Mouse (Mus musculus): Measurements from ENCODE around the gene Nt5c2. TPM values are rescaled to one million over a fixed set of nuclear protein-coding genes. Genes with fewer than 3 reads are reported as not detected.
"Not testable (repeated sequence)": the region's sequence is repeated elsewhere in the genome, so short reads cannot be mapped to it uniquely, and the experiment has no call there.

Nt5c2 gene
- total RNA-seq, 2 experiments from 2014 or later: 69.8 to 84.2 TPM

DNA sequence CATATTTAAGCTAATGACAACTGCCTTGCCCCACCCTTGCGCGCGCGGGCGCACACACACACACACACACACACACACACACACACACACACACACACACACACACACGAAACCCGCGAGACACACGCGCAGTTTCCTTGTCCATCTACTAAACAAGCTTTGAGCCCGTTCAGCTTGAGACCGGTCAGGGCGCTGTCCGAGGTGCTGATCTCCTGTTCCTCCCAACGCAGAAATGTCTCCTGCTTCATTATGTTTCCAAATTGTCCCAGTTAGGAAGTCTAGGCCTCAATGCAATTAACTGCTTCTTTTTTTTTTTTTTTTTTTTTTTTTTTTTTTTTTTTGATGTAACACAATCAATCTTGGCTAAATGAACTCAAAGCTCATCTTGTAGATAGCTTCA, 1.5 kb upstream of the Nt5c2 start:
- no peak for DNase-seq

DNA sequence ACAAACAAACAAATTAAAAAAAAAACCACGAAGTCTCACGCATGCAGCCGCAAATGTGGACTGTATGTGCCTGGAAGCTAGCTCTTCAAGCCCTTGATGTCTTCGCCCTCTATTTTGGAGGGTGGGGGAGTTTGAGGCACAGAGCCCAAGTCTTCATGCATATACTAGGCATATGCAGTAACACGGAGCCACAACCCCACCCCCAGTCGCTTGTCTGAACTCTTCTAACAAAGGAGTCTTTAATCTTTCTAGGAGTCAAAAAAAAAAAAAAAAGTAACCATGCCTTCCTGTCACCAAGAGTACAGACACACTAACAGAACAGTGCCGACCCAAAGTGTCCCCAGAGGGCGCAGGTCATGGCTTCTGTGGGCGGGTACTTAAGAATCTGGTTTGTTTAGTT, 1.0 kb upstream of the Nt5c2 start:
- no peak for DNase-seq

DNA sequence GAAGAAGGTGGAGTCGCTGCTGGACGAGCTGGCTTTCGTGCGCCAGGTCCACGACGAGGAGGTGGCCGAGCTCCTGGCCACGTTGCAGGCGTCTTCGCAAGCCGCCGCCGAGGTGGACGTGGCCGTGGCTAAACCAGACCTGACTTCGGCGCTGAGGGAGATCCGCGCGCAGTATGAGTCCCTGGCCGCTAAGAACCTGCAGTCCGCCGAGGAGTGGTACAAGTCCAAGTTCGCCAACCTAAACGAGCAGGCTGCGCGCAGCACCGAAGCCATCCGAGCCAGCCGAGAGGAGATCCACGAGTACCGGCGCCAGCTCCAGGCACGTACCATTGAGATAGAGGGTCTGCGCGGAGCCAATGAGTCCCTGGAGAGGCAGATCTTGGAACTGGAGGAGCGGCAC, 443 bp upstream of the Nt5c2 start:
- DNase-seq: no peak

DNA sequence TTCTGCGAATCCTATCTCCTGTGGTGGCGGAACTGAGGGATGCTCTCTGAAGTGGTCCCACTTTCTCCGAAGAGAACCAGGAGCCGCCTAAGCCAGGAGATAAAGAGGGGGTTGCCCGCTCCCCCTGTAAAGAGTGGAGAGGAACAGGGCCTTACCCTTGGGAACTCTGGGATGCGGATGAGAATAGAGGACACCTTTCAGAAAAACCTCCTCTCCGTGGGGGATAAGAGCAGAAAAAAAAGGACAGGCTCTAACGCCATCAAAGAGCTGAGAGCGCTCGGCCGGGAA, 850 bp downstream of the Nt5c2 start:
- no peak for DNase-seq

DNA sequence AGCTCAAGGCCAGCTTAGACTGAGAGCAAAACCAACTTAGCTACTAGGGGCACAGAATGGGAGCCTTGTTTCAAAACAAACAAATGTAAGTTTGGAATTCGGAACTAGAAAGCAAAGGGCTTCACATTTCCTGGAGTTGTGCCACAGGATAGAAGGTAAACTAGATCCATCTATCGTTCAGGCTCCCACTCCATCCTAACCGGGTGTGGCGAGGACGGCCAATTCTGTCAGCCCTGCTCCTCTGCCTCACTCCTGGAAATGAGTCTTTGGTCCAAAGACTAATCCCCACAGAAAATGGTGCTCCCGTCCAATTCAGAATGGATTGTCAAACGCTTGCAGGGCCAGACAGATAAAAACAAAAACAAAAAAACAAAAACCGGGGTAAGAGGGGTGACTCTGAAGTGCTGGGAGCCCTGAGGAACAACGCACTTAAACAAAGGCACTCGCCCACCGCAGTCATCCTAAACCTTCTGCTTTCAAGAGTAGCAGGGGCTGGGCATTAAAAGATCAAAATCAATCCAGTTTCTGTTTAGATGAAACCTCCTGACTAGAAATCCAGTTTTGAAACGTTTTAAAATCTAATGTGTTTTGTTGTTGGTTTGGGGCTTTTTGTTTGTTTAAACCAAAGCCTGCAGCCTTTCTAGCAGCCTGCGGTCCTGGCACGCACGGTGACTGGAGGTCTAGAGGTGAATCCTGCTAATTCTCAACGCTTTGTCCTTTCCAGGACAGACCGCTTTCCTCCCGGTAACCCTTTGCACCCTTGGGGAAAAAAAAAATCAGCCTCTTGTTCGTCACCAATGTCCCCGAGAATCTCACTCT, 1.4 kb downstream of the Nt5c2 start:
- no peak for DNase-seq

DNA sequence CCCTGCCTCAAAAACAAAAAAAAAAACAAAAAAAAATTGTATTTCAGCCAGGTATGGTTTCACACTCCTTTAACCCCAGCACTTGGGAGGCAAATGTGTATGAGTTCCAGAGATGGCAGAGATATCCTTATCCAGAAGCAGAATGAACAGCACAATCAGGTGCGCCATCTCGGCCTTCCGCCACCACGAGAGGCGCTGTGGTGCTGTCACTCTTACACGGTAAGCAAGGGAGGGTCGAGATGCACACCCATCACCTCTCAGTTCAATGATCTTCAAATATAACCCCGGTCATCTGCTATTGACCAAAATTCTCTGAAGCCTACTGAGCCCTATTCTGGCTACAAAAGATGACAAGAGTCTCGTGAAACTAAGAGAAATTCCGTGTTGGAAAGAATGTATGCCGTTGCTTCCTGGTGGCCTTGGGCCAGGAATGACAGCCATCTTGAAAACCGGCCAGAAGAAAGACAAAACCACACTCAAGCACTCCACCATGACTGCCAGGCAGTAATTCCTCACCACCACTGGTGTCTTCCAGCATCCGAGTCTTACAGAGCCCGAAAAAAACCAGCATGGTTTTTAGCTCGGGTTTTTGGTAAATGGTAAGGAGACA, 2.3 kb downstream of the Nt5c2 start:
- no peak for DNase-seq

DNA sequence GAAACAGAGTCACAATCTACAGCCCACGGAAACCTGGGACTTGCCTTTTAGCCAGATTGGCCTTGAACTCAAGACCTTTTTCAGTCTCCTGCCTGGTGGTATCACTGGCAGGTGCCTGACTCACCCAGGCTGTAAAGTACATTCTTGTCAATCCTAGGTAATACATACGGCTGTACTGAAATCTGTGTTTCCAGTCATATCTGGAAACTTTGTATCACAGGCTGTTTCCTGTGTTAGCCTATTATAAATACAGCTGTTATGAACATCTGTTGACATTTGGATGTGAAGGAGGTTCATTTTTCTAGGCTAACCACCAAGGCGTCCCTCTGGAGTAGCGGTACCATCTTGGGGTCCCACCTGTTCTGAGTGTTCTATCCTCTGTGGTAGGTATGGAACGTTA, 5.0 kb downstream of the Nt5c2 start:
- DNase-seq: no peak

DNA sequence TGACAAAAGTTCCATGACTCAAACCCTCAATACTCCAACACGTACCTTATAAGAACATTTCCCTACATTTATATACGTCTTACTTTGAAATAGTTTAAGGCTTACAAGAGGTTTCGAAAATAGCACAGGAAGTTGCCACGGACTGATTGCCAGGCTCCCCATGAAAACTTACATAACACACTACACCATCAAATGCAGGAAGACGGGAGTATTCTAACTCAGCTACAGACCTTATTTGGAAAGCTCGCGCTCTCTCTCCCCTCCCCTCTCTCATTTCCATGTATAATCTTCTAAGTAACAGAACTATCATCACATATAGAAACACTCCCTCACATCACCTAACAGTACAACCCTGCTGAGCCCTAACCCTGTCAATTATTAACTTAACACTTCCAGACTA, 5.5 kb downstream of the Nt5c2 start:
- no peak for DNase-seq

DNA sequence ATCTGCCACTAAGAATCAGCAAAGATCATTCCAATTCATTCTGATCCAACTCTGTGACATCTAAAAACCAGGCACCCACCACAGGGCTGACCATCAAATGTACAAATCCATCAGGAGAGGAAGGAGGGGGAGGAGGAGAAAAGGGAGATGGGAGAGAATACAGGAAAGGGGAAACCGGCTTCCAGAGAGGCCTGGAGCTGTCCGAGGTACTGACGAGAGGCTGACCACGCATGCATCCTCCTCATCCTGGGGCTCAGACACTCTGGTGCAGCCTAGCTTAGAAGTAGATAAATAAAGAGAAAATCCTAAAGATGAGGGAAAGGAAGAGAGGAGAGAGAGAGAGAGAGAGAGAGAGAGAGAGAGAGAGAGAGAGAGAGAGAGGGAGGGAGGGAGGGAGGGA, 8.6 kb downstream of the Nt5c2 start:
- no peak for DNase-seq

DNA sequence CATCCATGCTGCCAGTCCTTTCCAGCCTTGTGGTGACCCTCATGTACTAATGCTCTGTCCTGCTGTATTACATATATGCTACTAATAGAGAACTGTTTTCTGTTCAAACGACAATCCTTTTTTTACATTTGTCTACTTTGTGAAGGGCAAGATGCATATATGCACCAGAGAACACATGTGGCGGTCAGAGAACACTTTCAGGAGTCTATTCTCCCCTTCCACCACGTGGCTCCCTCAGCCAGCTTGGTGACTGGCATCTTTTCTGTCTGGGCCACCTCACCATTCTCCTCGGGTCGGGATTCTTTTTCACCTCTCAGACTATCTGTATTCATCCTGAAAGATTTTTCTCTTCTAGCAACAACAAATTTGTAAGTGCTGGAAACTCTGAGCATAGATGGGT, 9.1 kb downstream of the Nt5c2 start:
- no peak for DNase-seq

DNA sequence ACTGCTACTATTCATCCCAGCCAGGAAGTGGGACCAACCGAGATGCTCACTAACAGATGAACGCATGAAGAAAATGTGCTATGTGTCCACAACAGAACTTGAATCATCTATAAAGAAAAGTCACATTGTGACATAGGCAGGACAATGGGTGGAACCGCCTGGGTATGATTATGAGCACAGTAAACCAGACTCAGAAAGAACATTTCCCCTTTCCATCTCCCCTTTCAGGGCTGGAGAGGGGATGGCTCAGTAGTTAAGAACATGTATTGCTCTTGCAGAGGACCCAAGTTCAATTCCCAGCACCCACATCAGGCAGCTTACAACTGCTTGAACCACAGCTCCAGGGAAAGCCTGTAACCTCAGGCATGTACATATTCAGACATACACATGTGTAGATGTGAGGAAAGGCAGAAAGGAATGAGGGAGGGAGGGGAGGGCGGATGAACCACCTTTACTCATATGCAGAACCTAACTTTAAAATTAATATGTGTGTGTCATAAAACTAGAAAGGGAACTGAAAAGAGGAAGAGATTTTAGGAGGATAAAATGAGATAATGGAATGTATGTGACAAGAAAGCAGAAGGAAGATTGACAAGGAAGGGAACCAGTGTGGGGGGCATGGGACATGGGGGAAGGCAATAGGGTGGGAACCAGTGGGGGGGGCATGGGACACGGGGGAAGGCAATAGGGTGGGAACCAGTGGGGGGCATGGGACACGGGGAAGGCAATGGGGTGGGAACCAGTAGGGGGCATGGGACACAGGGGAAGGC, 11.0 kb downstream of the Nt5c2 start:
- DNase-seq: no peak

DNA sequence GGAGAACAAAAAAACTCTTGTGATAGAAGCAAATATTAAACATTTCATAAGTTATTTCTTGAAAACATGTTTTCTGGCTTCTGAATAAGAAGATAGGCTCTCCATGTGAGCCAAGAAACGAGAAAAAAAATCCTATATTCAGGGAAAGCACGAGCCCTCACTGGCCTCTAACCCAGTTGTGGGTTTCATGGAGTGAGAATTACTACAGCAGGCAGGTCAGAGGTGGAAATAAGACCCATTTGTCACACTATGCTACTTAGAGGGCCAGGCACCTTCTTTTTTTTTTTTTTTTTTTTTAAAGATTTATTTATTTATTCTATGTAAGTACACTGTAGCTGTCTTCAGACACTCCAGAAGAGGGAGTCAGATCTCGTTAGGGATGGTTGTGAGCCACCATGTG, 14.6 kb downstream of the Nt5c2 start:
- not testable (repeated sequence) for DNase-seq

DNA sequence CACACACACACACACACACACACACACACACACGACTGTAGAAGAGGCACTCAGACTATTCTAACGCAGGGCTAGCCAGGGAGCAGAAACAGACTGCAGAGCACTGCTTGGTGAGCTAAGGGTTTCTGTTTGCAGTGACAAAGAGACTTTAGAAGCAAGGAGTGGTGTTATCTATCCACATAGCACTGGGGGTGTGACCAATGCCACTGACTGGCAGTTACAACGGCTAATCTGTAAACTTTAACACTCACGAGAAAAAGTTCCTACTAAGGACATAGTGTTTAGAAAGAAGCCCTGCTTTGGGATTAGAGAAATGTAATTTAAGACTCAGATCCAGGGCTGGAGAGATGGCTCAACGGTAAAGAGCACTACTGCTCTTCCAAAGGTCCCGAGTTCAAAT, 15.2 kb downstream of the Nt5c2 start:
- no peak for DNase-seq

DNA sequence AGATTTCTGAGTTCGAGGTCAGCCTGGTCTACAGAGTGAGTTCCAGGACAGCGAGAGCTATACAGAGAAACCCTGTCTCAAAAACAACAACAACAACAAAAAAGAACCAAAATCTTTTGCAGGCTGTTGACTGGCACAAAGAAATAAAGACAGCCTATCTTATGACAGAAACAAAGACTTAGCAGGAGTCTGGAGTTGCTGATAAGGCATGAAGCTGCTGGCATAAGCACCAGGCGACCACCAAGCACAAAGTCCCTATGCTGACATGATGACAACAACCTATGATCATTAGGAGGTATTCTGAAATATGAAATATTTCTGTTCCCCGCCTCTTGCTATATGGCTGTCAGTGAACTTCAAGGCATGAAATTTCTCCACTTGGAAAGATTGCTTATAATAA, 16.0 kb downstream of the Nt5c2 start:
- no peak for DNase-seq

DNA sequence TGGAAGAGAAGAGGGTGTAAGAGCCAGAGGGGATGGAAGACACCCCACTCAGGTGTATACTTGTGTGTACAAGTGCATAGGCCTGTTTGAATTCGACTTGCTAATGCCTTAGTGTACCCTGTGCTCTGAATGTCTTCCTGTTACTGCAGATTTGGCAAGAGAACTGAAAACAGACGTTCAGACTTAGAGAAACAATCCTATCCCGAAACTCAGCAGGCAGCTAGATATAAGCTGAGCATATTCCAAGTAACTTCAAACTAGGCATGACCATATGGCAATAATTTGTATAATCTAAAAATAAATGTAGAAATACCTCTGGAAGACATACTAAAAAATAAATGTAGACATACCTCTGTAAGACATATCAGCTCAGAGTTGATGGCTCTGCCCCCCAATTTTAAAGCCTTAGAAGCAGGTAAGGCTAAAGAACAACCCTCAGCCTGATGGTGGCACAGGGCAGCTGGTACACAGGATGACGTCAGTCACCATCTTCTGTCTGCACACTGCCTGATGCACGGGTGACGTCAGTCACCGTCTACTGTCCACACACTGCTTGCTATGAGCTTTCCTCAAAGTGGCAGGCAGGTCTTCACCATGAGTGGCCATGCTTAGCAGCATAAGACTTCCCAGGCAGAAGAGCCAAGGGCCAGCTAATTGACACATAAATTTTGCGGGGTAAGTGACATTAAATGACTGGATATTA, 16.6 kb downstream of the Nt5c2 start:
- no peak for DNase-seq

DNA sequence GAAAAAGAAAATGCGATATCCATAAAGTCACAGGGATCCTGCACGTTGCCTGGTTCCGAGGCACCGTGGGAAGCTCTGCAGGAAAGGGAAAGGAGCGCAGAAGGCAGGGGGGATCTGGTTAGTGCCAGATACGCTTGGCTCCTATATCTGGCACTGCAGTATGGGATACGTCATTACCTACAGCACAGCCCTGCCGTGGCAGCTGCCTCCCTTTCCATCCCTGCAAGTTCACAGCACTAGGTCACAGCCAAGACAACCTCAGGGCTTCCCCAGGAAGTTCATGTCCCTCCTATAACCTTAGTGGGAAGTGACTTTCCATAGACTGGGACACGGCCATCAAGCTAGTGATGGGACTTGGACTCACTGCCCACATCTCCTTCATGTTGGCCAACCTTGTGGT, 18.9 kb downstream of the Nt5c2 start:
- no peak for DNase-seq

DNA sequence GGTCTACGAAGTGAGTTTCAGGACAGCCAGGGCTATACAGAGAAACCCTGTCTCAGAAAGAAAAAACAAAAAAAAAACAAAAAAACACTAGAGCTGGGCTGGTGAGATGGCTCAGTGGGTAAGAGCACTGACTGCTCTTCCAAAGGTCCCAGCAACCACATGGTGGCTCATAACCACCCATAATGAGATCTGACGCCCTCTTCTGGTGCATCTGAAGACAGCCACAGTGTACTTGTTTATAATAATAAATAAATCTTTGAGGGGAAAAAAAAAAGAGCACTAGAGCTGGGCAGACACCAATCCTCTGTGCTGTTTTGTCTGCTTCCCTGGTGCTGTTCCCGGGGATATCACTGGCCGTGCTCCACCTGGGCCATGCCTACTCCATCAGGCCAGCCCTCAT, 22.6 kb downstream of the Nt5c2 start:
- DNase-seq: not testable (repeated sequence)

DNA sequence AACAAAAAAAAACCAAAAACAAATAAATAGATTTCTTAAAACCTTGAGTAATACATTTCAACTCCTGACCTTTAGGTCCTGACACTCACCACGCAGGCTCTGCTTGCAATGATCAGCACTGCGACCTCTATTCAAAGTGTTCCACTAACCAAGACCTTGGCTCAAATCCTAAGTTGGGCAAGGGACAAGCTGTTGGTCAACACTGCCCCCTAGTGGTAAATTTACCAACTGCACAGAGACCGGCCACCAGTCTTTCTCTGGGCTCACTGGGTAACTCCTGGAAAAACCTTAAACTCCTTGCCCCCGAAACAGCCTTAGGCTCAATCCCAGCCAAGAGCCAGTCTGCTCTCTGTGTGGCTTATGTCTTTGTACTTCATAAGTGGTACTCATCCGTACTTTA, 23.8 kb downstream of the Nt5c2 start:
- DNase-seq: peak; percentile 75 to 78

DNA sequence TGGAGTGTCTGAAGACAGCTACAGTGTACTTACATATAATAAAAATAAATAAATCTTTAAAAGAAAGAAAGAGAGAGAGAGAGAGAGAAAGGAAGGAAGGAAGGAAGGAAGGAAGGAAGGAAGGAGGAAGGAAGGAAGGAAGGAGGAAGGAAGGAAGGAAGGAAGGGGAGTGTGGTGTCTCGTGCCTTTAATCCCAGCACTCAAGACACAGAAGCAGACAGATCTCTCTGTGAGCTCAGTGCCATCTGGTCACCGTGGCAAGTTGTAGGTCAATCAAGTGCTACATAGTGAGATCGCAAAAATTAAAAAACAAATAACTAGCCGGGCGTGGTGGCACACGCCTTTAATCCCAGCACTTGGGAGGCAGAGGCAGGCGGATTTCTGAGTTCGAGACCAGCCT, 24.3 kb downstream of the Nt5c2 start:
- DNase-seq: not testable (repeated sequence)

DNA sequence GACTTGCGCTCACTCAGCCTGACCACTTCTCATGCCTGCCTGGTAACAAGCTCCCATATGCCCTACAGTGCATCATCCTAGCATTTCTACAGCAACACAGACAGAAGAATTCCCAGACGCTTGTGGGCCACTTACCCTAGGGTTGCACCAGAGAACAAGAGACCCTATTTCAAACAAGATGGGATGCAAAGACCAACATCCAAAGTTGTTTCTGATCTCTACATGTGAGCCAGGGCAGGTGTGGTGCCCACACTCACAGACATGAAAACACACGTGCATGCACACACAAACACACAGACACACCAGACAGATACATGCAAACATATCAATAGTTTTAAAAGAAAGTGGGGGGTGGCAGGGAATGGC, 24.8 kb downstream of the Nt5c2 start:
- DNase-seq: no peak

DNA sequence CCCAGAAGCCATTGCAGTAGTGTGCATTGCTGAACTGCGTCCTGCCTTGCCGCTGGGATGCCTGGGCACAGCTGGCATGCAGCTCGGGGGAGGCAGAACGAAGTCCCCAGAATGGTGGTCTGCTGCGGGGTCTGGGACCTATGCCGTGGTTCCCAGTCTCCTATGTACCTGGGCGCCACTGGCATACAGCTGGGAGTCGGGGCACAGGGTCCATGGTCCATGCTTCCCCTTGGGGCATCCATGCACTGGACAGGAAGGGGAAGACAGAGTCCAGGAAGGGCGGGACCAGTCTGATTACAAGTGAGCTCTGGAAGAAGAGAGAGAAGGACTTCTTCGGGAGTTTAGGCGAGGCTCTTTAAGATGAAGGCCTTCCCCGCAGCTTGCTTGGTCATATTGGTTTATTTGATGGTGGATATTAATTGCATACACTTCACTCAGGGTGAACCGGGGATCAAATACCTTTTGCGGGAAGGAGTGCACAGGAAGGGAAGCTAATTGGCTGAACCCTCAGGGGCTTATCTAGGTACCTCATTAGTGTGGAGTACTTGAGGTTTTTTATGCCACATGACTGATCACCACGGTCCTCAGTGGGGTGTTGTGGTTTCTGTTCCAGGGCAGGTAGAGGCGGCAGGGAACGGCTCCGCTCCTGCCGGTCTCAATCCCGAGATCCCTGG, 25.3 kb downstream of the Nt5c2 start:
- DNase-seq: no peak

DNA sequence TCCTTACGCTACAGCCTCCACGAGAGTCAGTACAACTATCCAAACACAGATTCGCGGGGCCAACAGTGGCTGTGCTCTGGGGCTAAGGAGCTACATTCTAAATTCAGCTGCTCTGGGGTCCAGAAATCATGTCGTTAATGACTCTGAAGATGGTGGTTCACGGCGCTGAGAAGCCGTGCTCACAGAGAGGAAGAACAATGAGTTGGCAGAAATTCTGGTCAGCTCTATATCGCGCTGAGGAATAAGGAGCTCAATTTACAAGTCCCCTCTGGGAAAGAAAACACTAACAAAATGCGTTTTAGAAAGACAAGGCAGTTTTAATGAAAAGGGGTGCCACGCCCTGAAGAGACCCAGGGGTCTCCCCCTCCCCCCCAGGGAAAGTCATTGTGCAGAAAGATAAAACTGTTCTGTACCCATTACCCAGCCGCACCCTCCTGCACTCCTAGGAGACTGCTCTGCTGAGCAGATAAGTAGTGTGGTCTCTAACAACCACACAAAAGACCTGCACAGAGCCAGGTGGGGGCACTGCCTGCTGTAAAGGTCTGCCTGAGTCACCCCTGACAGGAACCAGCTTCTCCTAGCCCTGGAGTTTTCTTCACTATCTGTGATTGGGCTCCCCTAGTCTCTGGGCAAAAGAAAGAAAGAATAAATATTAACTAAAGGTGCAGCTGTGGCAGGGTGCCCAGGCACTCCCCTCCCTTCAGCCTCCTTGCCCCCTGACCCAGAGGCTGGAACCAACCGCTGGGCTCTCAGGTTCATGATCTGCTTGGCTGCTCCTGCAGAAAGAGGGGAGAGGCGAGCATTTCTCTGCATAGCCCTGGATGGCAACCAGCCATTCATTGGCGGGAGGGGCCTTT, 26.5 kb downstream of the Nt5c2 start:
- no peak for DNase-seq
